Mouse (Mus musculus): ENCODE results near the gene Psma3. TPM values are rescaled to one million over a fixed set of nuclear protein-coding genes. Genes with fewer than 3 reads are reported as not detected.

Gene Psma3
- polyA plus RNA-seq (2017; shearing (Covaris generic)) = 371 TPM

DNA sequence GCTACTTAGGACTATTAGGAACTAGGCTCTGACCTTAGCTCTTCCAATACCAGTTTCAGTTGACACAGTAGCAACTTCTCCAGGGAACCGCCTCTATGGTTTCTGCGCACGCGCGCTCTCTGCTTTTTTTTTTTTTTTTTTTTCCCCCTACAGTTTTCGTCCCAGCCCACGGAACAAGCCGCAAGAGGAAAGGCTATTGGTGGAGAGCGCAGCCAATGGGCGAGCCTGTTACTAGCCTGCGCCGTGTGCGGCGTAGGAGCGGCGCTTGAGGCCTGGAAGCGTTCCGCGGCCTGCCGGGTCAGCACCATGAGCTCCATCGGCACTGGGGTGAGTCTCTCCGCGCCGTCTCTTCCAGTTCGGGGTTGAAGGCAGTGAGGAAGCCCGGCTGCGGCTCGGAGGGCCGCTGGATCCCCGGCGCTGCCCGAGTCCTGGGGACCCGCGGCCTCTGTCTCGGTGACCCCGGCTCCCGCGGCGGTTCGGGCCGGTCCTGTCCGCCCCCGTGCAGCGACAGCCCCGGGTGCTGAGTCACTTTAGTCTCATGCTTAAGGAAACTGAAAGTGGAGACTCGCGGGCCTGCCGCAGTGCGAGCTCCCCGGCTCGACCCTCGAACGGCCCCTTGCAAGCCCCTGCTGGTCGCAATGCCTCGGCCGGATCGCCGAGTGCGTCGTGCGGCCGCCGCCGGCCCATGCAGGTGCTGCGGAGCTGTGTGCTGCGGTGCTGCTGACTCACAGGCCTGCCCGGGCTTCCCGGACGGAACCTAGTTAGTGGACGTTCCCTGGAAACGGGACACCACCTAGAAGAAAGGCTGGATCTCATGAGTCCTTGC is at the start of gene Psma3:
Gene Psma3, plus strand, starts transcription at position 181 of the 826 bp plus-strand sequence.

DNA sequence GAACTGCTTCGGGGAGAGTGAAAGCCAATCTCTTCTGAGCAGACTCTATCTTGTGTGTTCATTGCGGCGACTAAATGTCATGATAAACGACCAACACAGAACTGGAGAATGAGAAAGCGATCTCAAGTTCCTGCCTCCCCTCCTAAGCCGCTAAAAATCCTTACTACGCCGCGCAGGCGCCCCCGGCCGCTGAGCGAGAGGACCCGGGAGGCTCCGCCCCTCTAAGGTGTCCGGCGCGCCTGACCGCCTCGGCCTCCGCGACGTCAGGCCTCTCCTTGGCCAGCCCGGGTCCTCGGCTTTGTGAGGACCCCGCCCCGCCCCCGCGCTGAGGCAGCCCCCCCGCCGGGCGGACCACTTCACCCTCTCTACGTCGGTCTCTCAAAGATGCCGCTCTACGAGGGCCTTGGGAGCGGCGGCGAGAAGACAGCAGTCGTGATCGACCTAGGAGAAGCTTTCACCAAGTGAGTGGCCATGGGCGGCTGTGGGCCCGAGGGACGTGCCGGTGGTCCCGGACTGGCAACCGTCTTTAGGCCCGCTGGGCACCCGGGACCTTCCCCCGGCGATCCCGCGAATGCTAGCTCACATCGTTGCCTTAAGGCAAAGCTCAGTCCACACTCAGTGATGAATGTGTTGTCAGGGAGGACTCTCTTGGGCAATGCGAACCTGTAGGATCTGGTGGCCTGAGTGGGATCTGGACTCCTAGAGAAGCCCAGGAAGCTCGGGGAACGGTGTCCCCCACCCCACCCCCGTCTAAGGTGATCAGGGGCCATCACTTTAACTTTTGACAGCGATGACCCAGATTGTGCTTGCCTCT is 36.6 kb upstream of the Psma3 start, which contains the start of gene Actr10:
Gene Actr10, plus strand, starts transcription at position 287 of the 814 bp plus-strand sequence.

DNA sequence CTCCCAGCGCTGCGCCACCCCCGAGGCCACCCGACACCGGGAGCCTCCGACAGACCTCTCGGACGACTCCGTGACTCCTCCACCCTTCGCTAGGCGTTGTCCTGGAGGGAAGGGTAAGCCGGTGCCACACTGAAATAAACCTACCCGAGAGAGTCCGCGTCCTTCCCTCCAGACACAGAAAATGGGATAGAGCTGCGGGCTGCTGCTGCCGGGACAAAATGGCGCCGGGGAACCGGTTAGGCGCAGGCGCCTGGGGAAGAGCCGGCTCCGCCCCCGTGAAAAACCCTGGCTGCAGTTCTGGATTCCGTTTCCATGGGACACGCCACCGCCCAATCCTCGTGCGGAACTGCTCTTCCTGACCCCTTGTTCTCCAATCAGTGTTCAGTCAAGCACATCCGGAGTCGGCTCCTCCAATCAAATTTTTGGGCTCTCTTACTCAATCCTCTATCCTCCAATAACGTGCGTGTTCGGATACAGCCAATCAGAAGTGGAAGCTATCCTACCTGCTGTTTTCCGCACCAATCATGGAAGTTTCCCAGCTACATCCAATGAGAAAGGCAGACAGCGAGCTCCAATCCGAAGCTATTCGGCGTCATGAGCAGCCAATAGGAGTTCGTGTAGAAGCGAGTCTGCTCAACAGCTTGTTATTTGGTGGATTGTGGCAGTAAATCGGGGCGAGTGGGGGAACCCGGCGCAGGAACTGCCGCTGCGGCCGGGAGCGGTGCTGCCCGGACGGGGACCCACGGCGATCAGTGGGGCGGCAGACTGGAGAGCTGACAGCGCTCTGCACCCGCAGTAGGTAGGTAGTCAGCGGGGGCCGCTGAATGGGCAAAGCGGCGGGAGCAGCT is 41.2 kb downstream of the Psma3 start, which contains the start of gene Arid4a:
Gene Arid4a, plus strand, starts transcription at position 628 of the 848 bp plus-strand sequence.

Other genes with a start within 250 kb of the Psma3 start
- gene Frmd6, start 149.1 kb upstream of the Psma3 start, polyA plus RNA-seq (2017; shearing (Covaris generic)) = 40.5 TPM
- 355 TPM for gene Actr10, start 36.8 kb upstream of the Psma3 start, polyA plus RNA-seq (2017; shearing (Covaris generic))
- 150 TPM for gene Arid4a, start 41.4 kb downstream of the Psma3 start, polyA plus RNA-seq (2017; shearing (Covaris generic))
- gene Tomm20l, start 136.8 kb downstream of the Psma3 start, polyA plus RNA-seq (2017; shearing (Covaris generic)) = not detected
- gene Timm9, start 162.1 kb downstream of the Psma3 start, polyA plus RNA-seq (2017; shearing (Covaris generic)) = 59.3 TPM
- 9.8 TPM for gene 2700049A03Rik, start 162.2 kb downstream of the Psma3 start, polyA plus RNA-seq (2017; shearing (Covaris generic))